Mouse (Mus musculus): Measurements from ENCODE around the gene Plek2. TPM values are rescaled to one million over a fixed set of nuclear protein-coding genes. Genes with fewer than 3 reads are reported as not detected.
"Not testable (repeated sequence)": the region's sequence is repeated elsewhere in the genome, so short reads cannot be mapped to it uniquely, and the experiment has no call there.

The Plek2 gene
- total RNA-seq (2021), result under 1 TPM; 0.21 to 0.30 TPM
- long read RNA-seq, experiment 1, partial matches to known transcripts, result 0 of 1 reads
- long read RNA-seq, experiment 1, other reads (novel, unspliced or antisense), result 1 of 1 reads
- long read RNA-seq, experiment 2, partial matches to known transcripts, result 0 of 1 reads
- long read RNA-seq, experiment 2, other reads (novel, unspliced or antisense), result 0 of 1 reads

DNA sequence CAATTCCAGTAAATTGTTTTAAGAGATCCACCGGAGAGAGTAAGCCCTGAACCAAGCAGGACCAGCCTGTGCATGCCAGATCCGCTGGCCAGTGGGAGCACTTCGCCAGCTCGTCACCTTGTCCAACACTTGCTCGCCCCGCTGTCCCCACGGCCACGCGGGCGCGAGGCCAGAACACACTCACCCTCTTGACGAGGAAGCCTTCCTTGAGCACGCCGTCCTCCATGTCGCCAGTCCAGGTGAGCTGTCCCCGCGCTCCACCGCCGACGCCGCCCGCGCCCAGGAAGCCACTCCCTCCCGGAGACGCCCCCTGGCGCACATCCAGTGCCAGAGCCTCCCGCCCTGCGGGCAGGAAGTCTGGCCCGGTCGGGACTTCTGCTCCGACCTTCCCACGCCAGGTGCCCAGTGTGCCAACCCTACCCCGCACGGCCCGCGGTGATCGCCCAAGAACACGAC lies at the start of gene Plek2:
Gene Plek2 (minus strand): TSS at position 258 of the 456 bp plus-strand sequence.
- DNase-seq (ENCODE audit: low spot score in 2 of 2), result no peak

DNA sequence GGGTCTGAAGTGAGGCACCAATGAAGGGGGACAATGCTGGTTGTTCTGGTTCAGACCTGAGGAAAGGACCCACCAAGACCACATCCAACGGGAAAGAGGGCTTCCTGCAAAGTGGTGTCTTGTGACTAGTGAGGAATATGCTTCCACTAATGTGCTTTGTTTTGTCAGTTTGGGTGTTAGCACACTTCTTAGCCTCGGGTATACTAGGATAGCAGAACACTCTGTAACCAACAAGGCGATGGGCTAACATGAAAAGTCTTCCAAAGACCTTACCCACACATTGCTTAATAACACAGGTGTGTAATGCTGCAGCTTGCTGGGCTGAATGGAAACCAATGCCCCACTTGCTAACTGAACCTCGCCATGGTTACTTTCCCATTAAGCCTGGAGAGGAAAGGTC lies 49.6 kb upstream of the Plek2 start:
- no peak for DNase-seq (ENCODE audit: low spot score in 2 of 2)

DNA sequence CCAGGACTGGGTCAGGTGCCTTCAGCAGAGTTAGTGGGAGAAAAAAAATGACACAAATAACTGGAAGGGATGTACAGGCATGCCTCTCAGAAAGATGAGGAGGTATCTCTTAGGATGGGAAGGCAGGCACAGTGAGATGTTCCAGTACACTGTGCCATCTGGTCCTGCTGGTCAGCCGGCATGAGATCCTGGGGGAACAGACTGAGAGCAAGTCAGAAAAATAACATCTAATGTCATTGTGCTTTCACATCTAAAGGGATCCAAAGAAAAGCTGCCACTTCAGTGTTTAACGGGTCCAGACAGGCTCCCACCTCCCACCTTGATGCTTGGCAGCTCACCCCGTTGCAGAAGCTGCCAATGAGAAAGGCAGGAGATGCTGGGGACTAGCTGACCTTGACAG lies 45.7 kb upstream of the Plek2 start:
- DNase-seq (ENCODE audit: low spot score in 2 of 2), result no peak

DNA sequence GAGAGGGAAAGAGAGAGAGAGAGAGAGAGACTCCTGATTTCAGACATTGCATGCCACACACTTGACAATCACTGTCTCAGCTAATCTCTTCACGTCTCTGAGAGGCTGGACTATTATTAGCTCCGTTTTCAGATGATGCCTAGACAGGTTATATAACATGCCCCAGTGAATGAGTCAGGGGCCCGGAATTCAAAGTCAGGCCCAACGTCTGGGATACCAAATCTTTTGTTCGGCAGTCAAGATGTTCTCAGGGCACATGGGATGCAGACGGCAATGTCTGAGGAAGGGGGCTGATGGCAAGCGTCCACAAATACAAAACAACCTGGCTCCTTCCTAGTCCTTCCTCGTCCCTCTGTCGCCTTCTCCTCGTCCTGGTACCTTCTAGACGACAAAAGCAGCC lies 45.3 kb upstream of the Plek2 start:
- peak in 1 of 2 experiments; percentile 11 for DNase-seq (ENCODE audit: low spot score in 2 of 2)

DNA sequence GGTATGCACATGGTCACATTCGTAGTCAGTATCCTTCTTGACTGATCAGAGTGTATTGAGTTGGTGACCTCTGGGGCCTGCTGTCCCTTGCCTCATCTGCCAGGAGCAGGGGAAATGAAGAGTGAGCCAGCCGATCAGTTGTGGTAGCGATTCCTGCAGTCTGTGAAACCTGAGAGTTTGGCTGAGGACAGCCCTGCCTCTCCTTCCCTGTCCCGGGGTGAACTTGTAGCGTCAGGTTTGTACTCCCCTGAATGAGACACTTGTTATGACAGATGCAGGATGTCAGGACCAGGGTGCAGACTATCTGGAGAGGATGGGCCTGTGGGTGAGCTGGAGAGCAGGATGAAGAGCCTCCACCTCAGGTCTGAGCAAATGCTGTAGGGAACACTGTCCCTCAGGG lies 40.9 kb upstream of the Plek2 start:
- no peak for DNase-seq (ENCODE audit: low spot score in 2 of 2)

DNA sequence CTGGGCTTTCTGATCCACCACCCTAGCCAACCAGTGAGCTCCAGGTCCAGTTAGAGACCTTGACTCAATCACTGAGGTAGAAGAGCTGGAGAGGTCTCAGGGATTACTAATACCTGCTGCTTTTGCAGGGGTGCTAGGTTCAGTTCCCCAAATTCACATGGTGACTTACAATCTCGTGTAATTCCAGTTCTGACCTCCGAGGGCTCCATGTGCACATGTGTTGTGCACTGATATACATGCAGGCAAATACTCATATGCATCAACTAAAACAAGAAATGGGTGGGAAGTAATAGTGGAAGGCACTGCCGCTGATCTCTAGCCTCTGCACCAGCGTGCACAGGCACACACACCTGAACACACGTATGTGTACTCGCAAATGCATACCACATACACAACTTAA lies 40.4 kb upstream of the Plek2 start:
- no peak for DNase-seq (ENCODE audit: low spot score in 2 of 2)

DNA sequence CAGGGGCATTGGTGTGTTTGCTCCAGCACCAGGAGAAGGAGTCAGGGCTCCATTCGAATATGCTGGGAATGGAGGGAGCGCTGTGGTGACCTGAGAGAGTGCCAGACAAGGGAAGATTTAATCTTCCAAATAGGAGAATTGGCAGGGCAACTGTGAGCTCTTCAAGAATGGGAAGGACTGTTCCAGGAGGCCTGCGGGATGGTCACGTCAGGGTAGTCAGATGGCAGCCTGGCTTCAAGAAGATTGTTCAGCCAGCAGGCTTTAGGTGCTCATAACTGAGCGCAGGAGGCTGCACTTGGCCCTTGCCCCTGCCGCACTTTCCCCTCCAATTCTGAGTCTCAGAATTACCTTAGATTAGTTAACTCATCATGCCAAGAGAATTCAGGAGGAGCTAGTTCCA lies 36.2 kb upstream of the Plek2 start:
- no peak for DNase-seq (ENCODE audit: low spot score in 2 of 2)

DNA sequence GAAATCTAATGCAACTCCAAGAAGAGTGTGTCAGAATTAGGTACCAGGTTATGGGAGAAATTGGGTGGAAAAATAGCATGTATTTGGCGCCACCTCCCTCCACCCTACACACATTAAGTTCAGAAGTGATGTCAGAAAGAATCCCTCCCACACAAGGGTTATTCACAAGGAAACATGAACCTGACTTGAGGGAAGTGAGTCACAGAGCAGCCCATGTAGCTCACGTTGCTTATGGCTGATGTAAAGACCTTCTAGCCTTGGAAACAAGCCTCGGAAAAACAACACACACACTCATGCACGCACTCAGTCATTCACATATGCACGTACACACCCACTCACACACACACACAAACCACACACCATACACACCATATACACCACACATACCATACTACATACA lies 33.3 kb upstream of the Plek2 start:
- no peak for DNase-seq (ENCODE audit: low spot score in 2 of 2)

DNA sequence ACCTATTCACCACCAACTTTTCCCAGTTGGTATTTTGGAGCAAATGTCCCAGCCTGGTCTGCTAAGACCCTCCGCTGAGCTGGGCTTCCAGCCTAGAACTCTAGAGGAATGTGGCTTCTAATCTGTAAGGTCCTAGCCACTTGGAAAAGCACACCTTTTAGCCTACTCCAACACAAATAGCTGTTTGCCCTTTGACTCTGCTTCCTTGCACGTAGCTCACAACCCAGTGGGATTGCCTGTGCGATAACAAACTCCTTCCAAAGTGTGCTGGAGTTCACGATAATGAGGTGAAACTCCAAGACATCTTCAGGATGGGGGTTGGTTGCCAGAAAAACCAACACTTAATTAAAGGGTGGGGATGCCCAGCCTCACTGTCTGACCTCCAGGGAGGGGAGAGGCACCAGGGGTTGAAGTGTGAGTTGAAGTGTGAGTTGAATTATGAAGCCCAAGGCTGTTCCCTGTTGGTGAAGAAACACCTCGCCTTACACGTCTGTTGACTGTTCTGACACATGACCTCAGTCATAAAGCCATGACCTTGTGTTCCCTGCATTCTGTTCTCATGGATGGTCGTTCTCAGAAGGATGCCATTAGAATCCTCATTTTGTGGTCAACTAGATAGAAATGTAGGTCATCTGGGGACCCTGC lies 32.8 kb upstream of the Plek2 start:
- no peak for DNase-seq (ENCODE audit: low spot score in 2 of 2)

DNA sequence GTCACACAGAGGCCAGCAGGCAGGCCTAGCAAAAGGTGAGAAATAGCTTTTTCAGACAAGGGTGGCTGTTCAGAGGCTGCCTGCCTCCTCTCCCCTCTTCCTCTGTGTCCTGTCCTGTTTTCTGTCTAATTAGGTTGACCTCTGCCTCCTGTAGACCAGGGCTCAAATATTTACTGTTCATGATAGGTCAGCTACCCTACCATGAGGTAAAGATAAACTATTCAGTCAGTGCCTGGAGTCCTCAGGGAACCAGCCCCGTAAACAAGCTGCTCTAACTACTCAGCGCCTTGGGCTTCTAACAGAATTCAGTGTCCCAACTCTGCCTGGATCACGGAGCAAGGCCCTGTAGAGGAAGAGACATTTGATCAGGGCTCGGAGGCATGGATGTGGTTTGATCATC lies 29.7 kb upstream of the Plek2 start:
- no peak for DNase-seq (ENCODE audit: low spot score in 2 of 2)

DNA sequence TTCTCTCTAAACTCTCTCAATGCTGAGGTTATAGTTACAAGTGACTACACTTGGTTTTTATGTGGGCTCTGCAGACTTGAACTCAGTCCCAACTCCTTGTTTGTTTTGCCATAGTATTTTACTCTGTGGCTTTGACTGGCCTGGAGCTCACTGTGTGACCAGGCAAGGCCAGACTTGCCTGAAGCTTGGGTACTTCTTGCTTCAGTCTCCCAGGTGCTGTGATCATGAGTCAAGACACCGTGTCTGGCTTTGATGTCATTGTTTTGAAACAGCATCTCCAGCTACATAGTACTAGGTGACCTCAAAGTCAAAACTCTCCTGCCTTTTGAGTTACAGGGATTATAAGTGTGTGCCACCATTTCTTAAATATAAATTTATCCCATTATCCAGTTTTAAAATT lies 23.1 kb upstream of the Plek2 start:
- DNase-seq (ENCODE audit: low spot score in 2 of 2), result no peak

DNA sequence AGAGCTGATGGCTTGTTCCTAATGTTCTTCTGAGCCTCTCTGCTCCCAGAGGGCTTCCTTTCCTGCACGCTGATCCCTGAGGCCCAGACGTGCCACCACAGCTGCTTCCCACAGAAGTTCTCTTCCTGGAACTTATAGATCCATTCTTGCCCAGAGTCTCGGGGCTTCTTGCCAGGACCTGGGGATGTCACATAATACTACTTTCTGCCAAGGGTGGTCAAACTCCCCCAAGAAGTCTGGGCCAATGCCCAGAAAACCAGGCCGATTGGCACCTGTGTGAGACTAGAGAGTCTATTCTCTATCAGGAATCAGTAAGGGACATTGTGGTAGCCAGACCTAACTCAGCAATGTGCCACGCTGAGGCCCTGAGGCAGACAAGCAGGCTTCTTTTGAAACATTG lies 20.5 kb upstream of the Plek2 start:
- no peak for DNase-seq (ENCODE audit: low spot score in 2 of 2)

DNA sequence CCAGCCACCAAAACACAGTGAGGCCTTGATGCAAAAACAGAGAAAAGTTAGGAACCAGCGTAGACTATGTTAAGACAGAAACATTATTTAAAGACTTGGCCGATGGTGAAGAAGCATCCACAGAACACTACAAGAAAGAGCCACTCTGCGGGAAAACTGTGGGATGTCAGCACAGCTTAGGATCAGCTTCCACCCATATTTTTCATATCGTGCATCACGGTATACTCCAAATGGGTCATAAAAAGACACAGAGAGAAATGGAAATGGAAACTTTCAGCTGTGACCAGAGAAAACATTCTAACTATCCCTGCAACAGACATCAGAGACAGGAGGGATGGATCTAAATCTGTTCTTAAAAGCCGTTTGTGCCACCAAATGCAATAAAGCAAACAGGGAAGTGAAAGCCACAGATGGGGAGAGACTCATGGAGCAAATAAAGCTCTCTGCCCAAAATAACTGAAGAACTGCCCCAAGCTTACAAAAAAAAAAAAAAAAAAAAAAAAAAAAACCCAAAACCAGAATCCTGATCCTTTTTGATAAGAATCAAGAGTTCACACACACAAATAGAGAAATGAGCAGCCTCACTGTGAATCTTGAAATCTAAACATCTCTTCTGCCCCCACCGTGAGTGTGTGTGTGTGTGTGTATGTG lies 16.9 kb upstream of the Plek2 start:
- DNase-seq (ENCODE audit: low spot score in 2 of 2), result peak in 1 of 2 experiments; percentile 14

DNA sequence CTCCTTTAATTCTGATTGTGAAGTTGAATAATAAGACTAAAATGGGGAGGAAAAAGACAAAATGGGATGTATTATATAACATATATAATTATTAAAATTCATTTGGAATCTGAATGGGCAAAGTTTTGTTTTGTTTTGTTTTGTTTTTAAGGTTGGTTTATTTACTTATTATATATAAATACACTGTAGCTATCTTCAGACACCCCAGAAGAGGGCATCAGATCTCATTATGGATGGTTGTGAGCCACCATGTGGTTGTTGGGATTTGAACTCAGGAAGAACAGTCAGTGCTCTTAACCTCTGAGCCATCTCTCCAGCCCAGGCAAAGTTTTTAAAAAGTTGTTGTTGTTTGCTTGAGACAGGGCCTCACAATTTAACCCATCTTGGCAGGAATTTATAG lies 16.2 kb upstream of the Plek2 start:
- not testable (repeated sequence) for DNase-seq (ENCODE audit: low spot score in 2 of 2)

DNA sequence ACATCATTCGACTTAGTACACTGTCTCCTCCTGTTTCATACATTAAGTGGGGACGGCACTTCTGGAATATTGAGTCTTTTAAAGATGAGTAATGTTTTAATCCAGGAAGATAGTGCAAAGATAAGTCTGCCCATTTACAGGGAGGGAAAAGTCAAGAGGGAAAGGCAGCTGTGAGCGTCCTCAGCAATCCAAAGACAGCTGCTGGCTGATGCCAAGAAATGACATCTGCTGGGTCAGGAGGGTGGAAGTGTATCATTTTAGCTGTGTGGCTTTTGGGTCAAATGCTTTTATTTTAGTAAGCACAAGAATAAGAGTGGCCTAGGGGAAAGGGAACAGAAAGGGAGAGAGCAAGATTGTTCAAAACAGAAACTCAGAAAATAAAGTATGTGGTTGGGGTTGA lies 15.3 kb upstream of the Plek2 start:
- no peak for DNase-seq (ENCODE audit: low spot score in 2 of 2)

DNA sequence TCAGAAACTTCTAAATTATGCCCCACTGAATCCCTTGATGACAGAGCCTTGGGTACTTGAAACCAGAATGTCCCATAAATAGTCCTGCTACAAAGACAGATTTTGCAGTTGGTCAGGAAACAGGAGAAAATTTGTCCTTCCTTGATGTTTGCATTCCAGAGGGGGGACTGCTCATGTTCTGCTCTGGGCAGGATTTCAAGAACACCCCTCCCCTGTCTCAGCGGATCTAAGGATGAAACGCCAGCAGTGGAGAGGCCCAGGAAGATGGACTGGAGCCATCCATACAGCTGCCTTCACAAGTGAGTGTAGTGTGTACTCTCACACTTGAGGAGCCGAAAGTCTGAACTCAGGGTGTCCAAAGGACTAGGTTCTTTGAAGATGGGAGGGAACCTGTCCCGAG lies 14.7 kb upstream of the Plek2 start:
- no peak for DNase-seq (ENCODE audit: low spot score in 2 of 2)

DNA sequence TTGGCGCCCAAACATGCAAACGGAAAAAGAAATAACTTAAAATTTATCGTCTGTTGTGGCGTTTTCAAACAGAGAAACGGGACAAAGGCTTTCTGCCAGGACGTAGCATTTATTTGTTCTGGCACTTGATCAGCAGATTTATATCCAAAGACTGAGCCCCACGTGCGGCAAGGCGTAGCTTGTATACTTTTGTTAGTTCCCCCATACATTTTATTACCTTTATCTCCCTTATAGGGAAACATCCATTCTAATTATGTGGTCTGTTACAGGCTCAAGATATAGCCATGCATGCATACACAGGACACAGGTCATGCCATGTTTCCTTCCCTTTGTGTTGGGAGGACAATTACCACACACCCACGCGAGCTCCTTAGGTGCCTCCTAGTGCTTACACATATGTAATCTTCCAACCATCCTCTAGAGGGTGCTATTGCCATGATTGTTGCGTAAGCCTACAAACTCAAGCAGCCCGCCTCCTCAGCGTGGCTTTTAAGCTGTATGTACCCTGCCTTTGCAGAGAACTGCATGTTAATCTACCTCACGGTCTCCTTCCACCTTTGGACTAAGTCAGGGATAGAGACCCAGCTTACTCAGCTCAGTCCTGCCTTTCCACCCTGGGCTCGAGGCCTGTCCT lies 12.4 kb upstream of the Plek2 start:
- DNase-seq (ENCODE audit: low spot score in 2 of 2), result peak; percentile 61 to 72

DNA sequence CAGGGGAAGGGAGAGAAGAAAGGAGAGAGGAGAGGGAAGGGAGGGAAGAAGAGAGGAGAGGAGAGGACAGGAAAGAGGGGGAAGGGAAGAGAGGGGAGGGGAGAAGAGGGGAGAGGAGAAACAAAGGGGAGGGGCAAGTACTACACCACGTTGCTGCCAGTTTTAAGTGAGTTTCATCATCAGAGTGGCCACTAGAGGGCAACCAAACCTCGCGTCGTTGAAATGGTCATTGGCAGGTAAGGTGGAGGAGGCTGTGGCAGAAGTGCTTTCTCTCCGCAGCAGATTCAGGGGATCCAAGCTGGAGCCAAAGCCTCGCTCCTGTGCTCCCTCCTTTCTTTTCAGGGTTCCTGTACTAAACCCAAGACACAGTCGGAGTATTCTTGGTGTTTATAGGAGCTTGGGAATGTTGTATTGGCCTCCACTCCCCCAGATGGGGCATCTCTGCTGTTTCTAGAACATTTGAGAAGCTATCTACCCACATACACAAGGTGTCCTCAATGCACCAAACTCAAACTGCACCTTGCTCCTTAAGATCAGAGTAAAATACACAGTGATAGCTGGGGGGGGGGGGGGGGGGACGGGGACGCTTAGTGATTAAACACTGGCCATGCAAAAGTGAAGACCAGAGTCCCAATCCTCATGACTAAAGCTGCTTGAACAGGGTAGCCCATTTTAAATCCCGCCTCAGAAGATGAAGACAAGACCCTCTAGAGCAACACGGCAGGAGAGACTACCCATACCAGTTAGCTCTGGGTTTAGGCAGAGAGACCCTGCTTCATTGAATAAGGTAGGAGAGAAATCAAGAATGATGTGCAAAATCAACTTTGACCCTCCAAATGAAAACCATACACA lies 11.7 kb upstream of the Plek2 start:
- DNase-seq (ENCODE audit: low spot score in 2 of 2), result peak; percentile 87 to 88

DNA sequence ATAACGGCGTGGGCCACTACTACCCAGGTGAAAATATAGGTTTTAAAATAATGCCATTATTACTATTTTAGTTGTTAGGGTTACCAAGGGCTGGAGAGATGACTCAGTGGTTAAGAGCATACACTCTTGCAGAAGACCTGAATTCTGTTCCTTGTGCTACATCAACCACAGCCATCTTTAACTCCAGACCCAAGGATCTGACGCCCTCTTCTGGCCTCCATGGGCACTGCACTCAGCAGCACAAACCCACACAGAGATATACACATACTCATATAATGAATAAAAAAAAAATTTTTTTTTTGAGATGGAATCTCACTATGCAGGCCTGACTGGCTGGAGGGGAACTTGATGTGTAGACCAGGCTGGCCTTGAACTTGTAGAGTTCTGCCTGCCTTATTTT lies 9.5 kb upstream of the Plek2 start:
- no peak for DNase-seq (ENCODE audit: low spot score in 2 of 2)

DNA sequence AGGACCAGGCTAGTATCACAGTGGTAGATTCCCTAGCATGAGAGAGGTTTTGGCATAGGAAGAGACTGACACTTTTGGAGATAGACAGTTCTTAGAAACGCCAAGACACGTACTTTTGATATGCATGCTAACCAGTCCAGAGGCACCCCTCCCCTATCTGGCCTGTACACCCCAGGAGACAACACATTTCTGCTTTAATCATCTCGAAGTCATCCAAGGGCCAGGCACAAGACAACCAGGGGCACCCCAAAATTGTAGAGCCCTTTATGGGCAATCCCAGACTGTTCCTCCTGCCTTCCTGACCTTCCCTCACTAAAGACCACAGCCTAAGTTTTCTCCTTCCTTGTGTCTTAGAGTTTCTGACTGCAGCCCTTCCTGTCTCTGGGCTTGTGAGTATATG lies 8.8 kb upstream of the Plek2 start:
- DNase-seq (ENCODE audit: low spot score in 2 of 2), result no peak

DNA sequence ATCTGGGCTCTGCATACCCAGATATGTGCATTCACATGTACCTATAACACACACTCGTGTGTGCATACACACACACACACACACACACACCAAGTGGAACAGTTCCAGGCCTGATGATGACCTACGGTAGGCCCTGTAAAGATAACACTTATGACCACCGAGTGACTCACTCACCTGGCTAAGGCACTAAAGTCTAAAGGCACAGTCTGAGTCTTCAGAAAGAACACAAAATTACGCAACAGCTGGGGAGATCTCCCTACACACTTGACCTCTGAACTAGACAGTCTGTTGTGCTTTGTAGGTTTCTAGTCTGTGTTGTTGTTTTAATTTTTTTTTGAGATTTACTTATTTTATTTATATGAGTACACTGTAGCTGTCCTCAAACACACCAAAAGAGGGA lies 7.7 kb upstream of the Plek2 start:
- DNase-seq (ENCODE audit: low spot score in 2 of 2), result no peak
